In genomic region chr1:135170299-135170698, GRCm38 (mm10) we compare ENCODE assay signal across 16 mouse cellular contexts. TPM values are rescaled to one million over a fixed set of nuclear protein-coding genes. Genes with fewer than 3 reads are reported as not detected.
A peak's percentile ranks its signal among the peaks of the same experiment; 100 is the strongest.
DNase-seq lines count a peak whose midpoint lies in the region; ATAC-seq and TF ChIP-seq lines count a peak whose summit lies in the region.
"Had no signal": no experiment of that assay in that cellular context is flagged by ENCODE, and none has a peak within 500 bp of the region (broad histone marks: within the 10 kb centered on the region; RNA-seq: fewer than 3 reads in every experiment).

No protein-coding gene starts in this region.

- H3K36me3 ChIP-seq in heart, embryonic 15.5 days, result no peaks in the 10 kb centered on the region
- no peaks in the 10 kb centered on the region for H3K36me3 ChIP-seq in liver, adult 2 months (ENCODE audit: control insufficient read depth, insufficient read depth, low read length)
- no peaks in the 10 kb centered on the region for H3K36me3 ChIP-seq in liver, embryonic 12.5 days
- no peaks in the 10 kb centered on the region for H3K36me3 ChIP-seq in E14TG2a.4 (ENCODE audit: insufficient read depth, low read length)
- H3K36me3 ChIP-seq: kidney, embryonic 15.5 days; limb, embryonic 15.5 days; midbrain, embryonic 15.5 days; neural tube, embryonic 12.5 days had no signal

- peaks cover 63% of the 10 kb centered on the region for H3K27me3 ChIP-seq in heart, embryonic 15.5 days
- no peaks in the 10 kb centered on the region for H3K27me3 ChIP-seq in liver, adult 2 months (ENCODE audit: control insufficient read depth, insufficient read depth, low read length)
- H3K27me3 ChIP-seq in liver, embryonic 12.5 days (replicated peaks), result peaks cover 16% of the 10 kb centered on the region
- 0 out of 2 replicates have a peak, but pooled peaks cover 3% of the 10 kb centered on the region for H3K27me3 ChIP-seq in E14TG2a.4 (ENCODE audit: insufficient read depth, low read length)
- H3K27me3 ChIP-seq: kidney, embryonic 15.5 days; limb, embryonic 15.5 days; midbrain, embryonic 15.5 days; neural tube, embryonic 12.5 days had no signal

- TF ChIP-seq CTCF in liver, adult 2 months (IDR thresholded peaks at IDR 0.05; ENCODE audit: low read depth, low read length), result no peak
- TF ChIP-seq CTCF in E14TG2a.4 (conservative IDR thresholded peaks at IDR 0.05; ENCODE audit: low read length), result no peak

- H3K9ac ChIP-seq in heart, embryonic 15.5 days, result 0 out of 2 replicates have a peak overlapping the region, but pooled peaks have one; percentile 16
- H3K9ac ChIP-seq in liver, adult 2 months (ENCODE audit: low read depth, low read length), result peak overlapping the region; percentile 3
- H3K9ac ChIP-seq in liver, embryonic 12.5 days, result no peak overlapping the region
- H3K9ac ChIP-seq: kidney, embryonic 15.5 days; limb, embryonic 15.5 days; midbrain, embryonic 15.5 days; neural tube, embryonic 12.5 days had no signal

- H3K27ac ChIP-seq in heart, embryonic 15.5 days, result peak overlapping the region; percentile 31
- H3K27ac ChIP-seq in liver, adult 2 months (replicated peaks; ENCODE audit: insufficient read depth, low read depth, low read length), result peak overlapping the region; percentile 78
- no peak overlapping the region for H3K27ac ChIP-seq in liver, embryonic 12.5 days
- H3K27ac ChIP-seq: kidney, embryonic 15.5 days; limb, embryonic 15.5 days; midbrain, embryonic 15.5 days; neural tube, embryonic 12.5 days had no signal

- DNase-seq in adrenal gland, adult (ENCODE audit: inconsistent age in 2 of 2, low spot score in 1 of 2), result peak; percentile 73 to 89
- DNase-seq in adrenal gland, adult 18-20 months (ENCODE audit: low spot score in 2 of 2), result no peak
- no peak for DNase-seq in heart, postnatal 4 days
- DNase-seq in liver, adult 2 months (ENCODE audit: extremely low read depth, low read depth, low spot score), result peak; percentile 40
- DNase-seq in frontal cortex, postnatal 10 days (ENCODE audit: low spot score in 2 of 2), result no peak
- DNase-seq: thymus, postnatal 36 days had no signal

- H3K9me3 ChIP-seq in heart, embryonic 15.5 days (replicated peaks), result no peaks in the 10 kb centered on the region
- H3K9me3 ChIP-seq in liver, embryonic 12.5 days (replicated peaks), result no peaks in the 10 kb centered on the region
- H3K9me3 ChIP-seq in E14TG2a.4 (ENCODE audit: low read length), result no peaks in the 10 kb centered on the region
- H3K9me3 ChIP-seq: kidney, embryonic 15.5 days; limb, embryonic 15.5 days; midbrain, embryonic 15.5 days; neural tube, embryonic 12.5 days had no signal

- H3K4me3 ChIP-seq in heart, embryonic 15.5 days, result no peak overlapping the region
- no peak overlapping the region for H3K4me3 ChIP-seq in liver, adult 2 months (ENCODE audit: insufficient read depth, low read depth, low read length)
- H3K4me3 ChIP-seq in liver, embryonic 12.5 days, result no peak overlapping the region
- H3K4me3 ChIP-seq in E14TG2a.4 (replicated peaks; ENCODE audit: low read length), result 0 out of 2 replicates have a peak overlapping the region, but pooled peaks have one; percentile 0
- H3K4me3 ChIP-seq: kidney, embryonic 15.5 days; limb, embryonic 15.5 days; midbrain, embryonic 15.5 days; neural tube, embryonic 12.5 days had no signal

- TF ChIP-seq POLR2A in liver, adult 2 months (IDR thresholded peaks at IDR 0.05; ENCODE audit: extremely low read depth, insufficient read depth, low read length), result no peak

- peaks cover 11% of the 10 kb centered on the region for H3K4me1 ChIP-seq in heart, embryonic 15.5 days (replicated peaks)
- H3K4me1 ChIP-seq in liver, adult 2 months (ENCODE audit: control insufficient read depth, insufficient read depth, low read length), result peaks cover 11% of the 10 kb centered on the region
- H3K4me1 ChIP-seq in liver, embryonic 12.5 days, result no peaks in the 10 kb centered on the region
- peaks cover 44% of the 10 kb centered on the region for H3K4me1 ChIP-seq in E14TG2a.4 (replicated peaks; ENCODE audit: low read depth, low read length)
- H3K4me1 ChIP-seq: midbrain, embryonic 15.5 days; neural tube, embryonic 12.5 days had no signal

- no peaks in the 10 kb centered on the region for H3K79me2 ChIP-seq in liver, adult 2 months (ENCODE audit: control insufficient read depth, insufficient read depth, low read length)

- ATAC-seq in heart, embryonic 15.5 days (replicated peaks; ENCODE audit: insufficient number of reproducible peaks, insufficient read depth, low FRiP score, low read depth), result no peak
- no peak for ATAC-seq in liver, embryonic 12.5 days
- ATAC-seq: midbrain, embryonic 15.5 days had no signal

- H3K4me2 ChIP-seq in heart, embryonic 15.5 days, result peak overlapping the region; percentile 40; the same call in 1 of the 2 replicates
- H3K4me2 ChIP-seq in liver, embryonic 12.5 days, result no peak overlapping the region
- H3K4me2 ChIP-seq: kidney, embryonic 15.5 days; limb, embryonic 15.5 days; midbrain, embryonic 15.5 days; neural tube, embryonic 12.5 days had no signal

- WGBS in heart, embryonic 15.5 days, result 52% methylated on average over 10 of the region's 10 CpGs
- 29% methylated on average over 10 of the region's 10 CpGs for WGBS in liver, adult 2 months
- WGBS in liver, embryonic 12.5 days (ENCODE audit: insufficient replicate concordance), result 53% methylated on average over 10 of the region's 10 CpGs

RNA-seq across cellular contexts. Expression of gene Gpr37l1, which starts 2.8 kb away (rescaled TPM):
- 1 to 10 TPM in 1 of 2 experiments, under 1 TPM in 1; 0.86 to 1.6 TPM for total RNA-seq in adrenal gland, adult 18-20 months (2021)
- polyA plus RNA-seq in heart, embryonic 15.5 days (2015; fragmentation: Nextera tagmentation; extraction: Ambion mirVana), result 0.06 TPM in 1 of 2 replicates, not detected in the other
- under 1 TPM in 1 of 2 experiments, not detected in 1; 0.18 TPM for total RNA-seq in heart, postnatal 4 days (2021)
- total RNA-seq in liver, adult 2 months (2014; rRNA removed), result 0.07 TPM in 1 of 2 replicates, not detected in the other
- 0.04 TPM in 1 of 2 replicates, not detected in the other for polyA plus RNA-seq in liver, adult 2 months (2012; rRNA removed)
- polyA plus RNA-seq in liver, embryonic 12.5 days (2016; fragmentation: Nextera tagmentation; extraction: Ambion mirVana), result not detected in 2 replicates
- total RNA-seq: common myeloid progenitor, adult 5-6 weeks; hematopoietic stem cell, adult 5-6 weeks had no signal
- polyA plus RNA-seq: forebrain, embryonic 11.5 days; kidney, embryonic 15.5 days; limb, embryonic 15.5 days had no signal

RNA-seq across cellular contexts. Expression of gene Arl8a, which starts 23.7 kb away (rescaled TPM):
- 10 to 100 TPM; 54.1 to 54.7 TPM for total RNA-seq in adrenal gland, adult 18-20 months (2021)
- polyA plus RNA-seq in heart, embryonic 15.5 days (2015; fragmentation: Nextera tagmentation; extraction: Ambion mirVana), result 34.0 and 45.6 TPM in 2 replicates
- total RNA-seq in heart, postnatal 4 days (2021), result 10 to 100 TPM; 33.5 to 36.8 TPM
- total RNA-seq in liver, adult 2 months (2014; rRNA removed), result 3.2 and 5.4 TPM in 2 replicates
- polyA plus RNA-seq in liver, adult 2 months (2012; rRNA removed), result 13.1 and 15.2 TPM in 2 replicates
- 15.5 and 15.8 TPM in 2 replicates for polyA plus RNA-seq in liver, embryonic 12.5 days (2016; fragmentation: Nextera tagmentation; extraction: Ambion mirVana)

RNA-seq across cellular contexts. Expression of gene Ptpn7, which starts 37.8 kb away (rescaled TPM):
- 1 to 10 TPM in 1 of 2 experiments, under 1 TPM in 1; 0.96 to 1.2 TPM for total RNA-seq in adrenal gland, adult 18-20 months (2021)
- 1.8 and 10.2 TPM in 2 replicates for polyA plus RNA-seq in heart, embryonic 15.5 days (2015; fragmentation: Nextera tagmentation; extraction: Ambion mirVana)
- total RNA-seq in heart, postnatal 4 days (2021), result under 1 TPM; 0.47 to 0.52 TPM
- total RNA-seq in liver, adult 2 months (2014; rRNA removed), result 0.28 and 0.54 TPM in 2 replicates
- 0.44 and 1.4 TPM in 2 replicates for polyA plus RNA-seq in liver, adult 2 months (2012; rRNA removed)
- polyA plus RNA-seq in liver, embryonic 12.5 days (2016; fragmentation: Nextera tagmentation; extraction: Ambion mirVana), result 24.7 and 25.9 TPM in 2 replicates

Comparison
In these comparisons a context has a peak if more than half of its experiments do, and no peak if none do; other contexts are left out.
1. DNase-seq: peak in adrenal gland, adult (2 of 2) and liver, adult 2 months (single experiment); none in adrenal gland, adult 18-20 months (0 of 2), heart, postnatal 4 days (single experiment) and frontal cortex, postnatal 10 days (0 of 2).